Mouse (Mus musculus): ENCODE measurements at regions not wholly inside any gene's neighbourhood (a gene's known extent, or its start where the extent isn't known, plus 50 kb on each side); places are given as distances from the start of the nearest gene placed in this dataset.
"Not testable (repeated sequence)": the region's sequence is repeated elsewhere in the genome, so short reads cannot be mapped to it uniquely, and the experiment has no call there.

GRCm38 (mm10) chr13:50906431-50906830 lies 194.2 kb upstream of the Spin1 start:
- H3K4me2 ChIP-seq; H3K4me3 ChIP-seq (ENCODE audit: low read depth, low read length); ATAC-seq (replicated peaks; ENCODE audit: low FRiP score); H3K27ac ChIP-seq (ENCODE audit: low read depth, low read length); H3K27me3 ChIP-seq (replicated peaks; ENCODE audit: control insufficient read depth, insufficient read depth, low read length); H3K9me3 ChIP-seq (ENCODE audit: control insufficient read depth, low read length); H3K4me1 ChIP-seq (replicated peaks; ENCODE audit: control insufficient read depth, insufficient read depth, low read length); H3K9ac ChIP-seq (ENCODE audit: low read depth, low read length); DNase-seq (ENCODE audit: low spot score); H3K36me3 ChIP-seq (ENCODE audit: control insufficient read depth, insufficient read depth, low read length): not testable (repeated sequence)
- WGBS = 87% methylated on average over 6 of the region's 6 CpGs

DNA sequence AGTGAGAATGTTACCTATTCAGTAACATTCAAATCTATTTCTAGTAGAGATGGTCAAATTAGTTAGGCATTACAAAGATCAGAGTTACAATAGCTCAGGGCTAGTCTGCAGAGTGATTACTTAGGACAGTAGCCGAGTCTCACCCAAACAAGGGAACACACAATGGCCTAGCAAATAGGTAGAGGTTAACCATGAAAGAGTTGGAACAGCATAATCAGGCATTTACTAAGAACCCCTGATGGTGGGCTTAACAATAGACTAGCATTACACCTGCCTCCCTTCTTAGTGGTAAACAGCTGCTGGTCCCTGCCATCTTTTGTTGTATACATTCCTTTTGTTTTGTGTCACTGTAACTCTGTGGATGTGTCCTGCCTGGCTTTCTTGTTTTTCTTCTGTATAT lies 193.8 kb upstream of the Spin1 start:
- H3K9ac ChIP-seq (ENCODE audit: low read depth, low read length) = no peak overlapping the region
- 86% methylated on average over 1 of the region's 1 CpGs for WGBS
- H3K9me3 ChIP-seq (ENCODE audit: control insufficient read depth, low read length) = no peaks in the 10 kb centered on the region
- H3K4me1 ChIP-seq (replicated peaks; ENCODE audit: control insufficient read depth, insufficient read depth, low read length) = no peaks in the 10 kb centered on the region
- H3K4me3 ChIP-seq (ENCODE audit: low read depth, low read length) = no peak overlapping the region
- no peak overlapping the region for H3K4me2 ChIP-seq
- DNase-seq (ENCODE audit: low spot score) (no peak), ATAC-seq (replicated peaks; ENCODE audit: low FRiP score) (no peak)
- H3K27ac ChIP-seq (ENCODE audit: low read depth, low read length) = no peak overlapping the region
- H3K27me3 ChIP-seq (replicated peaks; ENCODE audit: control insufficient read depth, insufficient read depth, low read length) = no peaks in the 10 kb centered on the region
- no peaks in the 10 kb centered on the region for H3K36me3 ChIP-seq (ENCODE audit: control insufficient read depth, insufficient read depth, low read length)

DNA sequence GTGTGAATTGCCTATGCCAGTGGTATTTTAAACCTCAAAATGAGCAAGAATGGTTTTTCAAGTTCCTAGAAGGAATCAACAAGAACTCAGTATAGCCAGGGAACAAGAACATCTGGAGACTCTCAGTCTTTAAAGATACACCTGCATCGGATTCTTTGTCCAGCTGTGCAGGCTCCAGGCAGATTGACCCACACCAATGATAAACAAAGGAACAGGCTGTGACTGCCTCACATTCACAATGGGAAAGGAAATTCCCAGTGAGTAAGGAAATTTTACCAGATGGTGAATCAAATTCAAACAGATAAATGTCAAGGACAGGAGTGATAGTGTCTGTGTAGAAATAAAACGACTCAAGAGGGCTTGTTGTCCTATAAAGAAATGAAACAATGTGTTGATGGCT lies 187.9 kb upstream of the Spin1 start:
- H3K4me3 ChIP-seq (ENCODE audit: low read depth, low read length); H3K27me3 ChIP-seq (replicated peaks; ENCODE audit: control insufficient read depth, insufficient read depth, low read length); H3K9ac ChIP-seq (ENCODE audit: low read depth, low read length); H3K4me1 ChIP-seq (replicated peaks; ENCODE audit: control insufficient read depth, insufficient read depth, low read length); H3K27ac ChIP-seq (ENCODE audit: low read depth, low read length); H3K4me2 ChIP-seq; DNase-seq (ENCODE audit: low spot score); H3K9me3 ChIP-seq (ENCODE audit: control insufficient read depth, low read length); ATAC-seq (replicated peaks; ENCODE audit: low FRiP score); H3K36me3 ChIP-seq (ENCODE audit: control insufficient read depth, insufficient read depth, low read length): not testable (repeated sequence)
- WGBS = 53% methylated on average over 2 of the region's 2 CpGs

DNA sequence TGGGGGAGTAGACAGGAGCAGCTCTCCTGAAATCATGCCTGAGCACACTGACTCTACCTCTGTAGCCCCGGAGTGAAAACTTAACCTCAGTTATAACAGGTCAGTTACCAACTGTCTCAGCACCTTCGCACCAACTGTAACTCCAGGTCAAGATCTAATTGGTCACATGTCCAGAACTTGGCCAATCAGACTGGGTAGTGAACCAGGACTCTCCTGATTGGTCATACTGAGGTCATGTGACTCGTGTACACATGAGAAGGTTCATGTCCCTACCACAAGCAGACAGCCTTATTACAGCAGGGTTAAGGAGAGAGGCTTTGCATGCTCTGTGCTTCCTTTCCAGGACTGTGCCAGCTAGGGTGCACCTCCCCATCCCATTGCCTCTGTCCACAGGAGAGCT lies 166.7 kb upstream of the Spin1 start:
- not testable (repeated sequence) for H3K9ac ChIP-seq (ENCODE audit: low read depth, low read length); H3K27ac ChIP-seq (ENCODE audit: low read depth, low read length); H3K27me3 ChIP-seq (replicated peaks; ENCODE audit: control insufficient read depth, insufficient read depth, low read length); ATAC-seq (replicated peaks; ENCODE audit: low FRiP score); H3K9me3 ChIP-seq (ENCODE audit: control insufficient read depth, low read length); H3K4me1 ChIP-seq (replicated peaks; ENCODE audit: control insufficient read depth, insufficient read depth, low read length); H3K4me2 ChIP-seq; H3K4me3 ChIP-seq (ENCODE audit: low read depth, low read length); H3K36me3 ChIP-seq (ENCODE audit: control insufficient read depth, insufficient read depth, low read length); DNase-seq (ENCODE audit: low spot score)
- WGBS = 72% methylated on average over 3 of the region's 3 CpGs

GRCm38 (mm10) chr13:50942561-50942960 lies 158.1 kb upstream of the Spin1 start:
- WGBS = 68% methylated on average over 3 of the region's 3 CpGs
- DNase-seq (ENCODE audit: low spot score) = no peak
- H3K4me1 ChIP-seq (replicated peaks; ENCODE audit: control insufficient read depth, insufficient read depth, low read length) = no peaks in the 10 kb centered on the region

GRCm38 (mm10) chr13:50949545-50950226 lies 151.0 kb upstream of the Spin1 start:
- H3K36me3 ChIP-seq (ENCODE audit: control insufficient read depth, insufficient read depth, low read length) = no peaks in the 10 kb centered on the region
- DNase-seq (ENCODE audit: low spot score) = peak; percentile 49
- no peak overlapping the region for H3K4me3 ChIP-seq (ENCODE audit: low read depth, low read length)
- no peak overlapping the region for H3K27ac ChIP-seq (ENCODE audit: low read depth, low read length)
- no peak overlapping the region for H3K4me2 ChIP-seq
- H3K27me3 ChIP-seq (replicated peaks; ENCODE audit: control insufficient read depth, insufficient read depth, low read length) = no peaks in the 10 kb centered on the region
- ATAC-seq (replicated peaks; ENCODE audit: low FRiP score) = no peak
- H3K4me1 ChIP-seq (replicated peaks; ENCODE audit: control insufficient read depth, insufficient read depth, low read length) = no peaks in the 10 kb centered on the region
- 42% methylated on average over 6 of the region's 6 CpGs for WGBS
- H3K9ac ChIP-seq (ENCODE audit: low read depth, low read length) = no peak overlapping the region
- H3K9me3 ChIP-seq (ENCODE audit: control insufficient read depth, low read length) = no peaks in the 10 kb centered on the region

More at GRCm38 (mm10) chr13:50942561-50942960, 158.1 kb upstream of the Spin1 start:
- no peak overlapping the region for H3K27ac ChIP-seq (ENCODE audit: low read depth, low read length)
- no peaks in the 10 kb centered on the region for H3K36me3 ChIP-seq (ENCODE audit: control insufficient read depth, insufficient read depth, low read length)
- H3K4me2 ChIP-seq = no peak overlapping the region
- no peak overlapping the region for H3K9ac ChIP-seq (ENCODE audit: low read depth, low read length)
- no peaks in the 10 kb centered on the region for H3K27me3 ChIP-seq (replicated peaks; ENCODE audit: control insufficient read depth, insufficient read depth, low read length)
- ATAC-seq (replicated peaks; ENCODE audit: low FRiP score) = no peak
- H3K9me3 ChIP-seq (ENCODE audit: control insufficient read depth, low read length) = no peaks in the 10 kb centered on the region
- no peak overlapping the region for H3K4me3 ChIP-seq (ENCODE audit: low read depth, low read length)

- no peak overlapping the region for H3K9ac ChIP-seq (ENCODE audit: low read depth, low read length)
- H3K27ac ChIP-seq (ENCODE audit: low read depth, low read length) = no peak overlapping the region
- H3K9me3 ChIP-seq (ENCODE audit: control insufficient read depth, low read length) = no peaks in the 10 kb centered on the region
- H3K36me3 ChIP-seq (ENCODE audit: control insufficient read depth, insufficient read depth, low read length) = no peaks in the 10 kb centered on the region
- no peak for DNase-seq (ENCODE audit: low spot score)
- no peak overlapping the region for H3K4me3 ChIP-seq (ENCODE audit: low read depth, low read length)
- no peaks in the 10 kb centered on the region for H3K27me3 ChIP-seq (replicated peaks; ENCODE audit: control insufficient read depth, insufficient read depth, low read length)
- no peak overlapping the region for H3K4me2 ChIP-seq
- 93% methylated on average over 6 of the region's 6 CpGs for WGBS
- no peaks in the 10 kb centered on the region for H3K4me1 ChIP-seq (replicated peaks; ENCODE audit: control insufficient read depth, insufficient read depth, low read length)
- ATAC-seq (replicated peaks; ENCODE audit: low FRiP score) = no peak
Observed at GRCm38 (mm10) chr13:50954671-50955070, 146.0 kb upstream of the Spin1 start.

GRCm38 (mm10) chr13:50958051-50958883 lies 142.4 kb upstream of the Spin1 start:
- no peaks in the 10 kb centered on the region for H3K27me3 ChIP-seq (replicated peaks; ENCODE audit: control insufficient read depth, insufficient read depth, low read length)
- H3K36me3 ChIP-seq (ENCODE audit: control insufficient read depth, insufficient read depth, low read length) = no peaks in the 10 kb centered on the region
- no peak overlapping the region for H3K4me3 ChIP-seq (ENCODE audit: low read depth, low read length)
- DNase-seq (ENCODE audit: low spot score) (no peak), ATAC-seq (replicated peaks; ENCODE audit: low FRiP score) (no peak)
- H3K9me3 ChIP-seq (ENCODE audit: control insufficient read depth, low read length) = no peaks in the 10 kb centered on the region
- no peak overlapping the region for H3K4me2 ChIP-seq
- H3K9ac ChIP-seq (ENCODE audit: low read depth, low read length) = no peak overlapping the region
- H3K27ac ChIP-seq (ENCODE audit: low read depth, low read length) = no peak overlapping the region
- H3K4me1 ChIP-seq (replicated peaks; ENCODE audit: control insufficient read depth, insufficient read depth, low read length) = no peaks in the 10 kb centered on the region
- WGBS = 44% methylated on average over 20 of the region's 20 CpGs

DNA sequence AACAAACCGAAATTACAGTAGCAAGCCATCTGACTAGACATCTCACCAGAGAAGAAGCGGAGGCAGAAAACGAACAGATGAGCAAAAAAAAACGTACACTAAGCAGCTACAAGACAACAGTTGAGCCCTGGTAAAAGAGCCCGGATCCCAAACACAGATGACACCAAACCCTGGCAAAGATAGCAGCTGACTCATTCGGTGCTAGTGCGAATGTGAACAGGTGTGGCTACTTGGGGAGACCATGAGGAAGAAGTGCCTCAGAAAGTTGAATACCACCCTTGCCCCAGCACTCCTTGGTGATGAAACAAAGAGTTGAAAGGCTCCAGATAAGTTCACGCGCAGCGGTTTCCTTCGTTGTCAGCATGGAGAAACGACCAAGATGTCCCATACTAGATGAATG lies 139.8 kb upstream of the Spin1 start:
- Histone ChIP-seq H3K4me3 (ENCODE audit: low read depth, low read length) (no peak overlapping the region), H3K36me3 (ENCODE audit: control insufficient read depth, insufficient read depth, low read length) (no peaks in the 10 kb centered on the region), H3K9ac (ENCODE audit: low read depth, low read length) (no peak overlapping the region), H3K4me2 (no peak overlapping the region), H3K4me1 (replicated peaks; ENCODE audit: control insufficient read depth, insufficient read depth, low read length) (no peaks in the 10 kb centered on the region), H3K27ac (ENCODE audit: low read depth, low read length) (no peak overlapping the region), H3K27me3 (replicated peaks; ENCODE audit: control insufficient read depth, insufficient read depth, low read length) (no peaks in the 10 kb centered on the region), H3K9me3 (ENCODE audit: control insufficient read depth, low read length) (no peaks in the 10 kb centered on the region)
- 83% methylated on average over 12 of the region's 12 CpGs for WGBS
- ATAC-seq (replicated peaks; ENCODE audit: low FRiP score) (no peak), DNase-seq (ENCODE audit: low spot score) (no peak)
